Mouse (Mus musculus): ENCODE measurements around the gene Ccdc73. TPM values are rescaled to one million over a fixed set of nuclear protein-coding genes. Genes with fewer than 3 reads are reported as not detected.
"Not testable (repeated sequence)": the region's sequence is repeated elsewhere in the genome, so short reads cannot be mapped to it uniquely, and the experiment has no call there.

The Ccdc73 gene
- 2.1 and 3.5 TPM in 2 replicates for total RNA-seq (2012; rRNA removed)

DNA sequence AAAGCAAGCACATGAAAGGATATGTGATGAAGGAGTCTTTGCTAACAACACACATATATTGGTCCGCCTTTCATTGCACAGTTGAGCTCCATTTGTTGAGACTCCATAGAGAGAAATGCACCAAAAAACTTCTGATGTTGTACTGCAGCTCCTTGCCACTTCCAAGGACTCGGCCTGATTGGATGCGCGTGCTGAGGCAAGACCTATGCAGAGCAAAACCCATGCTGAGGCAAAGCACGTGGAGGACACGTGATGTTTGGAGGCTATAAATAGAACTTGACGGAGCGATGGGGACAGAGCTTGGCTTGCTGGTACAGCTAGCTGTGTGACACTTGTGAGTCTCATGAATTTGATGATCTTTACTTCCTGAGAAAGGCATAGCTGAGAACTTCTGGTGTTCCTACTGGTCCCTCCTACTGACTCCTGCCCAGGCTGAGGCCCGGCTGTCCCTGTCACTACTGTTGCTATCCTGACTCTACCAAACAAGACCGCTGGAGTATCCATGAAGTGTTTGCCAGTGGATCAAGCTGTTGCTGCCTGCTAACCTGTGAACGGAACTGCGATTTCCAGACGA, at the start of gene Ccdc73:
Gene Ccdc73 (plus strand): TSS at position 524 of the 574 bp plus-strand sequence.
- H3K4me1 ChIP-seq (ENCODE audit: control insufficient read depth in 2 of 2, insufficient read depth in 2 of 2, low read length in 2 of 2, poor library complexity in 1 of 2), result no peaks in the 10 kb centered on the region; a peak in 1 of 4 replicates
- no peak for DNase-seq (ENCODE audit: low read depth, low spot score)
- H3K36me3 ChIP-seq (ENCODE audit: control insufficient read depth, insufficient read depth, low read length, poor library complexity, severe bottlenecking), result no peaks in the 10 kb centered on the region
- no peak within 1 kb of the TSS for H3K4me3 ChIP-seq (ENCODE audit: insufficient read depth in 1 of 2, low read depth in 1 of 2, low read length in 2 of 2, poor library complexity in 1 of 2, severe bottlenecking in 1 of 2)
- H3K27ac ChIP-seq (ENCODE audit: insufficient read depth, low read depth, low read length, poor library complexity, severe bottlenecking), result no peak within 1 kb of the TSS
- TF ChIP-seq MAFK (IDR thresholded peaks at IDR 0.05; ENCODE audit: insufficient read depth, low read depth, low read length), result no peak
- TF ChIP-seq ZC3H11A (IDR thresholded peaks at IDR 0.05; ENCODE audit: borderline replicate concordance, low read depth, low read length), result no peak
- no peak within 1 kb of the TSS for H3K9ac ChIP-seq (ENCODE audit: insufficient read depth, low read depth, low read length, poor library complexity, severe bottlenecking)
- in situ Hi-C loops (cut with MboI; ENCODE audit: low sequenced_read_pairs in 2 of 2, unreplicated experiment in 2 of 2), result no loop called here
- no peaks in the 10 kb centered on the region for H3K9me3 ChIP-seq (ENCODE audit: control insufficient read depth, insufficient read depth, low read depth, low read length)

GRCm38 (mm10) chr2:104818763-104819162, 48.8 kb upstream of the Ccdc73 start:
- H3K4me1 ChIP-seq (ENCODE audit: control insufficient read depth in 2 of 2, insufficient read depth in 2 of 2, low read length in 2 of 2, poor library complexity in 1 of 2); DNase-seq (ENCODE audit: low read depth, low spot score); H3K9me3 ChIP-seq (ENCODE audit: control insufficient read depth, insufficient read depth, low read depth, low read length); H3K36me3 ChIP-seq (ENCODE audit: control insufficient read depth, insufficient read depth, low read length, poor library complexity, severe bottlenecking); H3K9ac ChIP-seq (ENCODE audit: insufficient read depth, low read depth, low read length, poor library complexity, severe bottlenecking); in situ Hi-C loops (cut with MboI; ENCODE audit: low sequenced_read_pairs in 2 of 2, unreplicated experiment in 2 of 2); H3K27ac ChIP-seq (ENCODE audit: insufficient read depth, low read depth, low read length, poor library complexity, severe bottlenecking): not testable (repeated sequence)
- peak overlapping the region in 1 of 2 experiments; percentile 86; a peak in 1 of 4 replicates for H3K4me3 ChIP-seq (ENCODE audit: insufficient read depth in 1 of 2, low read depth in 1 of 2, low read length in 2 of 2, poor library complexity in 1 of 2, severe bottlenecking in 1 of 2)

- in situ Hi-C loops (cut with MboI; ENCODE audit: low sequenced_read_pairs in 2 of 2, unreplicated experiment in 2 of 2), result no loop called here
- Histone ChIP-seq H3K9me3 (ENCODE audit: control insufficient read depth, insufficient read depth, low read depth, low read length) (no peaks in the 10 kb centered on the region), H3K36me3 (ENCODE audit: control insufficient read depth, insufficient read depth, low read length, poor library complexity, severe bottlenecking) (no peaks in the 10 kb centered on the region), H3K9ac (ENCODE audit: insufficient read depth, low read depth, low read length, poor library complexity, severe bottlenecking) (no peak overlapping the region), H3K4me1 (ENCODE audit: control insufficient read depth in 2 of 2, insufficient read depth in 2 of 2, low read length in 2 of 2, poor library complexity in 1 of 2) (peaks cover 0 to 2% of the 10 kb centered on the region in 2 experiments; a peak in 1 of 4 replicates), H3K27ac (ENCODE audit: insufficient read depth, low read depth, low read length, poor library complexity, severe bottlenecking) (no peak overlapping the region), H3K4me3 (ENCODE audit: insufficient read depth in 1 of 2, low read depth in 1 of 2, low read length in 2 of 2, poor library complexity in 1 of 2, severe bottlenecking in 1 of 2) (no peak overlapping the region)
- DNase-seq (ENCODE audit: low read depth, low spot score), result no peak
- TF ChIP-seq MAFK (IDR thresholded peaks at IDR 0.05; ENCODE audit: insufficient read depth, low read depth, low read length) (no peak), HCFC1 (IDR thresholded peaks at IDR 0.05; ENCODE audit: borderline replicate concordance, insufficient read depth, low read length) (no peak)
These were observed 41.4 kb upstream of the Ccdc73 start for GRCm38 (mm10) chr2:104826191-104826590.

GRCm38 (mm10) chr2:104832486-104832885, 35.1 kb upstream of the Ccdc73 start:
- H3K9me3 ChIP-seq (ENCODE audit: control insufficient read depth, insufficient read depth, low read depth, low read length), result no peaks in the 10 kb centered on the region
- in situ Hi-C loops (cut with MboI; ENCODE audit: low sequenced_read_pairs in 2 of 2, unreplicated experiment in 2 of 2), result no loop called here
- peaks cover 5% of the 10 kb centered on the region for H3K36me3 ChIP-seq (ENCODE audit: control insufficient read depth, insufficient read depth, low read length, poor library complexity, severe bottlenecking)
- no peak overlapping the region for H3K9ac ChIP-seq (ENCODE audit: insufficient read depth, low read depth, low read length, poor library complexity, severe bottlenecking)
- no peak overlapping the region for H3K4me3 ChIP-seq (ENCODE audit: insufficient read depth in 1 of 2, low read depth in 1 of 2, low read length in 2 of 2, poor library complexity in 1 of 2, severe bottlenecking in 1 of 2)
- DNase-seq (ENCODE audit: low read depth, low spot score), result no peak
- TF ChIP-seq MAFK (IDR thresholded peaks at IDR 0.05; ENCODE audit: insufficient read depth, low read depth, low read length) (no peak), ZC3H11A (IDR thresholded peaks at IDR 0.05; ENCODE audit: borderline replicate concordance, low read depth, low read length) (no peak), HCFC1 (IDR thresholded peaks at IDR 0.05; ENCODE audit: borderline replicate concordance, insufficient read depth, low read length) (no peak), ZNF384 (IDR thresholded peaks at IDR 0.05; ENCODE audit: low read depth, low read length) (no peak), CHD2 (IDR thresholded peaks at IDR 0.05; ENCODE audit: low read depth, low read length) (no peak)
- no peak overlapping the region for H3K27ac ChIP-seq (ENCODE audit: insufficient read depth, low read depth, low read length, poor library complexity, severe bottlenecking)
- no peaks in the 10 kb centered on the region for H3K4me1 ChIP-seq (ENCODE audit: control insufficient read depth in 2 of 2, insufficient read depth in 2 of 2, low read length in 2 of 2, poor library complexity in 1 of 2)

DNA sequence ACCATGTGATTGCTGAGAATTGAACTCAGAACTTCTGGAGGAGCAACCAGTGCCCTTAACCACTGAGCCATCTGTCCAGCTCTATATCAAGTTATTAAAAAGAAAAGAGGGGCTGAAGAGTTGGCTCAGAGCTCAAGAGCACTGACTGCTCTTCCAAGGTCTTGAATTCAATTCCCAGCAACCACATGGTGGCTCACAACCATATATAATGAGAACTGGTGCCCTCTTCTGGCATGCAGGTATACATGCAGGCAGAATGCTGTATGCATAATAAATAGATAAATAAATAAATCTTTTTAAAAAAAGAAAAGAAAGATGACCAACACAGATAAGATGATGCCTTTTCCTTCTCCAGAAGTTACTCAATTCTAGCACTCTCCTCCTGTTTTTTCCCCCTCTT, 26.6 kb upstream of the Ccdc73 start:
- no peak for TF ChIP-seq ZC3H11A (IDR thresholded peaks at IDR 0.05; ENCODE audit: borderline replicate concordance, low read depth, low read length)
- TF ChIP-seq ZNF384 (IDR thresholded peaks at IDR 0.05; ENCODE audit: low read depth, low read length), result no peak
- no peak for TF ChIP-seq MAFK (IDR thresholded peaks at IDR 0.05; ENCODE audit: insufficient read depth, low read depth, low read length)
- TF ChIP-seq CHD2 (IDR thresholded peaks at IDR 0.05; ENCODE audit: low read depth, low read length), result no peak
- no peak for TF ChIP-seq HCFC1 (IDR thresholded peaks at IDR 0.05; ENCODE audit: borderline replicate concordance, insufficient read depth, low read length)
- in situ Hi-C loops (cut with MboI; ENCODE audit: low sequenced_read_pairs in 2 of 2, unreplicated experiment in 2 of 2), result no loop called here
- Histone ChIP-seq H3K9ac (ENCODE audit: insufficient read depth, low read depth, low read length, poor library complexity, severe bottlenecking) (no peak overlapping the region), H3K4me3 (ENCODE audit: insufficient read depth in 1 of 2, low read depth in 1 of 2, low read length in 2 of 2, poor library complexity in 1 of 2, severe bottlenecking in 1 of 2) (no peak overlapping the region), H3K9me3 (ENCODE audit: control insufficient read depth, insufficient read depth, low read depth, low read length) (no peaks in the 10 kb centered on the region), H3K27ac (ENCODE audit: insufficient read depth, low read depth, low read length, poor library complexity, severe bottlenecking) (no peak overlapping the region), H3K4me1 (ENCODE audit: control insufficient read depth in 2 of 2, insufficient read depth in 2 of 2, low read length in 2 of 2, poor library complexity in 1 of 2) (peaks cover 0 to 7% of the 10 kb centered on the region in 2 experiments; a peak in 2 of 4 replicates), H3K36me3 (ENCODE audit: control insufficient read depth, insufficient read depth, low read length, poor library complexity, severe bottlenecking) (peaks cover 8% of the 10 kb centered on the region)
- DNase-seq (ENCODE audit: low read depth, low spot score), result no peak

Data from ES-E14 (cell line).